Mouse (Mus musculus): ENCODE results near the gene Gnaz.

Gene Gnaz

DNA sequence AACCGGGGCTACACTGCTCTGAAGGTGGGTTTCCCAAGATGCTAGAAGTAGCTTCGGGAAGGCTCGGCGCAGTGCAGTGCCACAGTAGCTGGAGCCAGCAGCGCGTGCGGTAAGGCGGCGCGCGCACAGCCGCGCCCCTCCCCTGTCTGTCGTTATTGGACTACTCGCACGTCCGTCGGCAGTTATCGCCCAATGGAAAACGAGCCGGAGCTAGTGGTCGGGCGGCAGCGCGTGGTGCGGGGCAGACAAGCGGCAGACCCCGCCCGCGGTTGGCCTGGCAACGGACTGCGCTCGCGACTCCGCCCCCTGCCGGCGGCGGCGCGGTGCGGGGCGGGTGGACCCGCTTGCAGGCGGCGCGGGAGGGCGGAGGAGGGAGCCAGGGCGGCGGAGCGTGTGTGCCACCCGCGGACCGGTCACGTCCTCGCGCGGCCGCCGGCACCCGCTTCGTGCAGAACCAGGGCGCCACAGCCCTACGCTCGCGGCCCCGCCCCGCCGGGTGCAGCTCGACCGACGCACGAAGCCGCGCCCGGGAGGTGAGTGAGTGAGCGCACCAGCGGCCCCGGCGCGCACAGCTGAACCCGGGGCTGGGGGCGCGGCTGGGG lies at the start of gene Gnaz:
Gene Gnaz (plus strand): TSS at position 328 of the 602 bp plus-strand sequence.
- peak; percentile 93 for DNase-seq

DNA sequence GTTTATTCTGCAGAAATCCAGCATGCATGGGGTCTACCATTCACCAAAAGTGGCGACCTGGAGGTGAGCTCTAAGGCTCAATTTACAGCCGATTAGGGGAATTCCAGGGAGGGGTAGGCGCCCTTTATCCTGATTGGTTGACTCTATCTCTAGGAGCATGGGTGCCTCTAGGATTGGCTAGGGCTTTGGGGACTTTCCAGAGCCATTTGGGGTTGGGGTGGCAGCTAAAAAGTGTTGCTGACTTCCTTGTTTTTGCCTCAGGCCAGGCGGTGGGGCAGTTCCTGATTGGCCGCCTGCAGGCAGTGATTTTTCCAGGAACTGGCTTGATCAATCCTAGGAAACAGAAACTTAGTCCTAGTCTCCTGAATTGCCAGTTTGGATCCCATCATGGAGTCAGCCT lies 47.7 kb upstream of the Gnaz start:
- DNase-seq = no peak

DNA sequence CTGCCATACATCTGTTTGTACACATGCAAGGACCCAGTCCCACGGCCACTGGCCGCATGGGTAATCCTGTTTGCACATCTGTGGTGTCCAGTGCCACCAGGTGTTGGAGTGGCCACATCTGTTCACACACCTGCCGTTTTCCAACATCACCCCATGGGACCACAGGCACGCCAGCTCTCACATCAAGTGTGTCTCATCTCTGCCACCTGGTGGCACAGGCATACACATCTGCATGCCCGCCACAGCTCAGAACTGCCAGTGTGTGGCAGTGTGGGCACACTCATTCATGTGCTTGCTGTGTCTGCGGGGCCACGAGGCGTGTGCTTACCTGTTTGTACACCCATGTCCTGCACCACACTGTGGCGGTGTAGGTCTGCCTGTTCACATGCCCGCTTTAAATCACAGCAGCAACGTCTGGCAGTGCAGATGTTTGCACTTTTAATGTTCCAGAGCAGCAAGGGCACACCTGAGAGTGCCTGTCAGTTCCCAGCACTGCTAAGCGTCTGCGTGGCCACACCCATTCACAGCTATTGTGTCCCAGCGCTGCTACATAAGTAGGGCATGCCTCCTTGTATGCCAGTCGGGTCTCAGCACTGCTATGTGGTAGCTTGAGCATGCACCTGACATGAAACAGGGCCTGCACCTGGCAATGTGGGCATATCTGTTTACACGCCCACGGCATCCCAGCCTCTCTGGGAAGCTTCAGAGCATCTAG lies 46.0 kb upstream of the Gnaz start:
- DNase-seq = peak; percentile 66

DNA sequence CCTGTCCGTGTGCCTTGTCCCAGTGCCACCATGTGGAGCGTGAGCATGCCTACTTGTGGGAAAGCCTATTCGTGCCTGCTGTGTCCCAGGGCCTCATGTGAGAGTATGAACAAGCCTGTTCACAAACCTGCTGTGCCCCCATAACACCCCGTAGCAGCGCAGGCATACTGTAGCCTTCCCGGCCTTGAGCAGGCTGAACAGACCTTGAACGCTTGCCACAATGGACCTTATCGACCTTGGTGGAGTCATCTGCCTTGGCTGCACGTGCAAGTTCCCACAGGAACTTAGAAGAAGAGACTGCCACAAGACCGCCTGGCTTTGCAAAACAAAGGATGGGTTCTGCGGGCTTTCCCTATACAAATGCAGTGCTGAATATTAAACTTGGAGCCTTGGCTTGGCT lies 45.4 kb upstream of the Gnaz start:
- no peak for DNase-seq

DNA sequence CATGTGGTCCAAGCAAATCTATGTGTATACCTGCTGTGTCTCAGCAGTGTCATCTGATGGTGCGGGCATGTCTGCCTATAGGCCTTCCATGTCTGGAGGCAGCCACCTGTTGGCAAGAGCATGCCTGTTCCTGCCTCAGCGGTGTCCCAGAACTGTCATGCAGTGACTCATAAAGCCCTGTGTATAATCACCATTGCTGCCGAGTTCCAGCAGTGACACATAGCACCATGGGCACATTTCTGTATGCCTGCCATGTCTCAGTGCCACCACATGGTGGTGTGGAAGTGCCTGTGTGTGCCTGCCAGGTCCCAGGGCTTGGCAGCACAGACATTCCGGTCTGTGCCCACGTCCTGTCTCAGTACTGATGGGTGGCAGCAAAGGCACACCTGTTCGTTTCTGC lies 44.2 kb upstream of the Gnaz start:
- peak; percentile 24 for DNase-seq

DNA sequence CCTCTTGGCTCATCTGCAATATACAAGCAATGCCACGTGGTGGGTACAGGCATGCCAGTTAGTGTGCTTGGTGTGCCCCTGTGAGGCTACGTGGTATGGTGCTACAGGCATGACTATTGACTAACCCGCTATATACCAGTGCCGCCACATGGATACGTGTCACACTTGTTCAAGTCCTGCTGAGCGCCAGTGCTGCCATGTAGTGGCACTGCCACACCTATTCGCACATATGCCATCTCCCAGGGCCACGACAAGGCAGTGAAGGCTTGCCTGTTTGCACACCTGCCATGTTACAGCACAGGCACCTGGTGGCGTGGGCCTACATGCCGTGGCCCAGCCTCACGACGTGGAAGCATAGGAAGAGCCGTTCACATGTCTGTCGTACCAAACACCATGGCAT lies 42.7 kb upstream of the Gnaz start:
- DNase-seq = no peak

DNA sequence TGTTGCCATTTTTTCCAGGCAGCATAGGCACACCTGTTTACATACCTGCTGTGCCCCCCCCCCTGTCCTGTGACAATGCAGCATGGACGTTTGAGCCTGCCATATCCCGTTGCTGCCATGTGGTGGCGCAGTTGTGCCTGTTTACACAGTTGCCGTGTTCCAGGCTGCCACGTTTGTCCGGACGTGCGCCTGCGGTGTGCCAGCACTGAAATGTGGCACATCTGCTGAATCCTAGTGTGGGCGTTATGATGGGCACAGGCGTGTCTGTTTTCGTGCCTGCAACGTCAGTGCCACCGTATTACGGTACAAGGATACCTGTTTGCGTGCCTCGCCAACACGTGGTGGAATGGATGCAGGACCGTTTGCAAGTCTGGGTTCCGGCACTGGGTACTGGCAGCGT lies 41.7 kb upstream of the Gnaz start:
- peak; percentile 54 for DNase-seq

DNA sequence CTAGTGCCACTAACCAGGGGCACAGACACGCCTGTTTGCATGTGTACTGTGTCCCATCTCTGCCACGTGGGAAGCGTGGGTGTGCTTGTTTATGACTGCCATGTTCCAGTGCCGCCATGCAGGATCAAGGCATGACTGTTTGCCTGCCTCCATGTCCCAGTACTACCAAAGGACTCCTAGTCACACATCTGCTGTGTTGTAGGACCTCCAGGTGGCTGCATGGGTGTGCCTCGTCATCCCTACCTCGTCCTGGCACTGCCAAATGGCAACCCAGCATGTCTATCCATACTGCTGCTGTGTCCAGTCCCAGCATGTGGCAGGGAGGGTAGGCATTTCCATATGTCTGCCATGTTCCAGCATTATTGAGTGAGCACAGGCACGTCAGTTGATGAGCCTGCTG lies 38.7 kb upstream of the Gnaz start:
- no peak for DNase-seq

DNA sequence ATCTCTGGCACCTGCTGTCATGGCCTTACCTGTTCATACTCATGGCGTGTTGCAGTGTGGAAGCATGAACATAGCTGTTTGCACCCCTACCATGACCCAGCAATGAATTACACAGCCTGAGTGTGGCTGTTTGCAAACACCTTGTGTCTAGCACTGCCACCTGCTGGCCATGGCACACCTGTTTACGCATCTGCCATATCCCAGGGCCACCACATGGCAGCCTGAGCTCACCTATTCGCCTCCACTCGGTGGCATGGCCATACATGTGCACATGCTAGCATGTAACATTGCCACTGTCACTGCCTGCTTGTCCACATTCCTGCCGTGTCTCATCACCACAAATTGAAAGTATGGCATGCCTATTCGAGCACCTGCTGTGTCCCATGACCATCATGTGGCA lies 37.4 kb upstream of the Gnaz start:
- DNase-seq = peak; percentile 21

DNA sequence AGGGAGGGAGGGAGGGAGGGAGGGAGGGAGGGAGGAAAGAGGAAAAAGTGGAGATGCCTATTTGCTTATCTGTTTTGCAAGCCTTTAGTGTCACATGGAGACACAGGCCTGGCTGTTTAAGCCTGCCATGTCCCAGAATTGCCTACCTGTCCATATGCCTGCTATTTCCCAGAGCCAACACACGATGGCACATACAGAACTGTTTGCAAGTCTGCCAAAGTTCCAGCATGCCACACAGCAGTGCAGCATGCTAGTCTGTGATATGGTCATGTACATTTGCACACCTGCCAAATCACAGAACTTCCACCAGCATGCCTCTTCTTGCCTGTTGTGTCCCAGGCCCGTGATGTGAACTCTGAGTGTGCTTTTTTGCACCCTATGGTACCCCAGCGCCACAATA lies 36.4 kb upstream of the Gnaz start:
- DNase-seq = no peak

DNA sequence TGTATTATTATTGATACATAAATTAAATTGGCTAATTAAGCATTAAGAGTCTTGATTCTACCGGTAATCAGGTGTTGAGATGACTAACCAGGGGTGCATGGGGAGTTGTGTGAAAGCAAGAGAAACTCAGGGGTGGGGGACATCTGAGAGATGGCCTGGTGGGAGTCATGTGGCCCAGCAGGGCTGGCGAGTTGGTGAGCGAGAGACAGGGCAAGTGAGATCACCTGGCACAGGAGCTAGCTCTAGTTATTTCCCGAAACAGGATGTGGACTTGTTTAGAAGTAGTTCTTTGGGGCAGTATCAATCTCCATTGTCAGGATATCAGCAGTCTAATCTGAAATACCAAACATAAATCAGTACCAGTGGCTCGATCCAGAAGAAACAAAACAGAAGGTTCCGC lies 35.3 kb upstream of the Gnaz start:
- no peak for DNase-seq

DNA sequence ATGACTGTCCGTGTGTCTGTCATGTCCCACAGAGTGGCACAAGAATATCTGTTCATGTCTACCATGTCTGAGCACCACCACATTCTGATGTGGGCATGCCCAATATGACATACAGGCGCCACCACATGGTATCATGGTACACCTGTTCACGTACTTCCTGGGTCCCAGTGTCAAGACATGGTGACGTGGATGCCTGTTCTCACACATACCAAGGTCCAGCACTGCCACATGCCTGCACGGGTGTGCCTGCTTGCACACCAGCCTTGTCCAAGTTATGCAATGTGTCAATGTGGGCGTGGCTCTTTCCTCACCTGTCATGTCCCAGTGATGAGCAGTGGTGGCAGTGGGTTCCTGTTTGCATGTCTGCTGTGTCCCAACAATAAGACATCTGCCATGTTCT lies 34.5 kb upstream of the Gnaz start:
- no peak for DNase-seq

DNA sequence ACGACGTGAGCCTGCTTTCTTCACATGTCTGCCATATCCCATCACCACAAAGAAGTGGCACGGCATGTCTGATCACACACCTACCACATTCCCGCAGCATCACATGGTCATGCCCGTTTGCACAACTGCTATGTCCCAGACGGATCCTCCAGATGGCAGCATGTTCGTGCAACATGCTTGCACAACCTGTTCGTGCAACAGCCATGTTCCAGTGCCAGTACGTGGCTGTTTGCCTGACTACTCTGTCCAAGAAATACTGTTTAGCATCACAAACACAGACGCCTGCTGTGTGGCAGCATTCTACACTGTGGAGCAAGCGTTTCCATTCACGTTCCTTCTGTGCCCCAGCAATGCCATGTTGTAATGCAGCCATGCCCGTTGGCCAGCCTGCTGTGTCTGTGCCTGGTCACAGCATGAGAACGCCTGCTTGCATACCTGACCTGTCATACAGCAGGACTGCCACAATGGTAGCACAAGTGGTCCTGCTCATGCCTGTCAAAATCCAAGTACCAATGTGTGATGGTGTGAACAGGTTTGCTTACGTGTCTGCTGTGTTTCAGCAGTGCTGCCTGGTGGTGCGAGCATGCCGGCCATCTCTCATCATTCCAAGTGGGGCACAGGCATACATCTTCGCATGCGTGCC lies 33.3 kb upstream of the Gnaz start:
- no peak for DNase-seq

DNA sequence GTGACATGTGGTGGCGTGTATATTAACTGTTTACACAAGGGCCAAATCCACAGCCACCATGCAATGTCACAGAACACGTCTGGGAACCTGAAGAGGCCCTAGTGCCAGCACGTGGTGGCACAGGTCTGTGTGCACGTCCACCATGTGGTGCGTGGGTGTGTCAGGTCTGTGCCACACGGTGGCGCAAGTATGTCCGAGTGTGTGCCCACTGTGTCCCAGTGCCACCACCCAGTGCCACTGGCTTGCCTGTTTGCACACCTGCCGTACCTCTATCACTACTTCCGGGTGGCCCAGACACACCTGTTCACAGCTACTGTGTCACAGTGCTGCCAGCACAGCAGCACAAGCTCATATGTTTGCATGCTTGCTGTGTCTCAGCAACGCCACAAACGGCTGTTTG lies 32.5 kb upstream of the Gnaz start:
- no peak for DNase-seq

DNA sequence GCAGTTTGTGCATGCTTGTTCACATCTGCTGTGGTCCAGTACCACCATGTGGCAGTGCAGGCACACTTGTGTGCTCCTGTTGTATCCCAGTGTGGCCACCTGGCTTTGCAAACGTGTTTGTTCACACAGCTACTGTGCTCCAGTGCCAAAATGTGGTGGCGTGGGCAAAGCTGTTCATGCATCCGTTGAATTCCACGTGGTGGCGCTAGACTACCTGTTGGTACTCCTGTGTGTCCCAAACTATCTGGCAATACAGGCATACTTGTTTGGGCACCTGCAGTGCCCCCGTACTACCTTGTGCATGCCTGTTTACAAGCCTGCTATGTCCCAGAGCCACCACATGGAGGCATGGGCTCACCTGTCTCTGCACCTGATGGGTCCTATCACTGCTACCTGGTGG lies 32.0 kb upstream of the Gnaz start:
- no peak for DNase-seq

DNA sequence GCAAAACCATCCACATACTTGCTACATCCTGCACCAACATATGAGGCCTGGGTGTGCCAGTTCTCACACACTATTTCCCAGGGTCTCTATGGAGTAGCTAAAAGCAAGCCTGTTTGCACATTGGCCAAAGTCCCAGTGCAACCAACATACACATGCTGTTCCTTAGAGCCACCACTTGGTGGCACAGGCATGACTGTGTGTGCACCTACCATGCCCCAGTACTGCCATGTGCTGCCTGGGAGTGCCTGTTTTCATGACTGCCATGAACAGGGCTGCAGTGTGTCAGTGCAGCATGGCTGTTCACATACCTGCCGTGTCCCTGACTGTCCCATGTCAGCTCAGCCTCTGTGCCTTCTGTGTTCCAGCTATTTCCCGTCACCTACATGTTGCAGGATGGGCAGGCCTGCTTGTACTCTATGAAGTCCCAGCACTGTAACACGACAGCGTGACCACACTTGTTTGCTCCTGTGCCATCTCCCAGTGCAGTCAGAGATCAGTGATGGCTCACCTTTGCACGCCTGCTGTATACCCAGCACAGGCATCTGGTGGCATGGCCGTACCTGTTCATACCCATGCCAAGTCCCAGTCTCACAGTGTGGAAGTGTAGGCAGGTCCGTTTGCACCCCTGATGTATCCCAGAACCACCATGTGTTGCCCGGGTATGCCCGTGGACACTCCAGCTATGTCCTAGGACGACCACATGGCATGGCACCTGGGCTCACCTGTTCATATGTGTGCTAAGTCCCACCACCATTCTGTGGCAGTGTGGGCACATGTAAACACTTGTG lies 29.8 kb upstream of the Gnaz start:
- DNase-seq = peak; percentile 11

DNA sequence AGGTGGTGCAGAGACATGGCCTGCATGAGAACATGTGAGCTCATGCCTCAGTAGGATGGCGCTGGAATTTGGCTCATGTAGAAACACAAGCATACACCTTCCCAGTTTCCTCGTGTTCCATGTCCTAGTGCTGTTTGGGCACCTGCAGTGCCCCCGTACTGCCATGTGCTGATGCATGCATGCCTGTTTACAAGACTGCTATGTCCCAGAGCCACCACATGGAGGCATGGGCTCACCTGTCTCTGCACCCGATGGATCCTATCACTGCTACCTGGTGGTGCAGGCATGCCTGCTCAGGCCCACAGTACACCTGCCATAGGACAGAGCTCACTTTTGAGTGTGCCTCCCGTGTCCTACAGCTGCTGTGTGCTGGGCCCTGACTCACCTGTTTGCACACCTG lies 28.6 kb upstream of the Gnaz start:
- DNase-seq = no peak

DNA sequence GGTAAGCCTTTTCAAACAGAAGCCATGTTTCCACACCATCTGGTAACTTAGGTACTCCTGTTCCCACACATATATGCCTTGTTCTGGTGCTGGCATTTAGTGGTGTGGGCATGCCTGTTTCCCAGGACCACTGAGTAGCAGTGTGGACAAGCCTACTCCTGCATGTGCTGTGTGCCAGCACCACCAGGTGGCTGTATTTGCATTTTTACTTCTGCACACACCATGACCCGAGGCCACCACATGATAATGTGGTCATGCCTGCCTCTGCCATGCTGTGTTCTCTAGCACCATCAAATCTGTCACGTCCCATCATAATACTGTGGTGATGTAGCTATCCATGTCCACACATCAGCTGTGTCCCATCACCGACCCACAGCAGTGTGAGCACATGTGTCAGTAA lies 27.7 kb upstream of the Gnaz start:
- no peak for DNase-seq

DNA sequence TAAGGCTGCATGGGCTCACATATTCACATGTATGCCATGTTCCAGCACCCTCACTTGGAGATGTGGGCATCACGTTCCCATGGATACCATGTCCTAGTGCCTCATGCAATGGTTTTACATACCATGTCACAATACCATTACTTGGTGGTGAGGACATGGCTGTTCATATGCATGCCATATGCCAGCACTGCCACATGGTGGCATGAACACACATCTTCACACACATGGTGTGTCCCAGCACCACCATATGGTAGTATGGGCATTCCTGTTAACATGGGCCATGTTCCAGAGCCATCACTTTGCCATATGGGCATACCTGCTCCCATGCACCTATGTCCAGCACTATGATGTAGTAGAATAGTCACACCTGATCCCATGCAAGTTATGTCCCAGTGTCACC lies 26.2 kb upstream of the Gnaz start:
- DNase-seq = no peak

DNA sequence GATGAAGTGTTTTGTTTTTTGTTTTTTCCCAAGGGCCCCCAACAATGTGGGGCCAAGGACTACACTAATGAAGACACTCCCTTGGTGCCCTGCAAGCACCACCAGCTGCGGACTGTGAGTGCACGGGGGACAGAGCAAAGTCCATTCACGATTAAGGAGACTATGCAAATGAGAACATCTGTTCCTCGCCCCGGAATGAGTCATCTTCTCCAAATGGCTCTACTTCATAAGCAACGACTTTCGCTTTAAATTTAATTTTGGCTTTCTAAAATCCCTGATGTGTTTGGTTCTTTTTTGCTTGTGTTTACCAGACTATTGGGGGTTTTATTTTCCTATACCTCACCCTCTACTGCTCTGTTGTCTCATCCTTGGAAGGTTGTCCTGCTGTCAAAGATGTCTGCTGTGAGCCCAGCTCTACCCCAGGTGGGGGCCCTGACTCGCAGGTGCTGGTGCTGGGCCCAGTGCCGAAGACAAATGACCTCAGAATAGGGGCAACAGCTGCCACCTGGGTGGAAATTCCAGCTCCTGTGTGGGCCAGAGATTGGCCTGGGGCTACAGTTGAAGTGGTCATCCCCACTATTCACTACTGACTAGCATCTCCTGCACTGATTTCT lies 14.0 kb upstream of the Gnaz start:
- DNase-seq = no peak

DNA sequence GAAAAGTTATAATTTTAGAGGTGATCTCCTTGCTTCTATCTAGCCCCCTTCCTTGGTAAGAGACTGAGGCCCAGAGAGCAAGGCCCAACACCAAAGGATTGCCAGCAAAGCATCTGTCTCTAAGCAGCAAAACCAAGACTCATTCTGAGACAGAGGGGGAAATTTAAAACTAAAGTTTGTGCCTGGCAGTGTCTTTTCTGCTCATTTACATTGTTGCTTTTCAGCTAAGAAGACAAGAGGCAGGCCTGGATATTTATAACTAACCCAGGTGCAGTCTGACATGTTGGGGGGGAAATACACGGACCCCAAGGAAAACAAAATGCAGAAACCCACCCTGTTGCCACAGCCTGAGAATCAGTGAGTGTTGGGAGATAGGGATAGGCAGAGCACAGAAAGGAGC lies 2.6 kb upstream of the Gnaz start:
- no peak for DNase-seq

DNA sequence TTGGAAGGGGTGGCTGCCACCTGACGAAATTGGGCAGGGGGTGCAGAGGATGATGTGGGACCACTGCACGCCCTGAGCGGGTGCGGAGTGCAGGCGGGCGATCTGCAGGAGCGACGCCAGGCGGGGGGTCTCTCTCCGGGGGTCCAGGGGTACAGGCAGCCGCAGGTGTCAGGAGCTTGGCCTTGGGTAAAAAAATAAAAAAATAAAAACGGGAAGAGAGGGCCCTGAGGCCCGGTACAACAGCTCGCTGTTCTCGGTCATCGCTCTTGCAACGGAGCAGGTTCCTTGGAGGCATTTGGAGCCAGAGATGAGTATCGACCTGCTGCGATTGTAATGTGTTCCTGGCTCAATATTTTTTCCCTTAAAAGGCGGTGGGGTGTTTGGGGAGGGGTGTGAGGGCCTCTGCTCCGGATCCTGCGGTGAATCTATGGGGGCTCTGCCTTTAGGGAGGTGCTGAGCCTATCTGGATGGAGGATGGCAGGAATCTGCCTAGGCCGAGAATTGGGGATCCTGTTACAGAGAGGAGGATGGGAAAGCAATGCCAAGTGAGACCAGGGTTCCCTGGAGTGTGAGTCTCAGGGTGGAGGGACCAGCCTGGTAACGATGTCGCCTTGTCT lies 782 bp downstream of the Gnaz start:
- DNase-seq = peak; percentile 4

DNA sequence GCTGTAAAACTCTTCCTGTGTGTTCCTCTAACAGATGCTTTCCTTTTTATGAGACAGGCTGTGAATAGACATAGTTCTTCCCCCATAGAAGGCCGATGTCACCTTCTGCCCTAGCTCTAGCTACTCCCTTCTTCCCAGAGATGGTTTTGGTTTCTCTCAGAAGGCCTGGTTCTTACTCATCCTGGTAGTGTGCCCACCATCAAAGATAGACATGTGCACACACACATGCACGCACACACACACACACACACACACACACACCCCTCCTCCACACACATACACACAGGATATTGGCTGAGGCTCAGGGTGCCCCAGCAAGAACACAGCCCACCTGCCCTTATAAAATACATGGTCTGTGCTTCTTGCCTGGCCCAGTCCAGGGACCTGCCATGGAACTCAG lies 2.3 kb downstream of the Gnaz start:
- DNase-seq = no peak
